Mouse (Mus musculus) hindbrain, embryonic 13.5 days (tissue): ENCODE data around the gene Tbx6. TPM values are rescaled to one million over a fixed set of nuclear protein-coding genes. Genes with fewer than 3 reads are reported as not detected.
A peak's percentile ranks its signal among the peaks of the same experiment; 100 is the strongest.

Experiments used
- ATAC-seq: fragments of 200-750 bp; cut with Nextera tagmentation; 2 replicates; pipeline ENCODE4 v1.8.0; 2017; ENCODE audit warnings: moderate TSS enrichment; ENCODE audit not compliant: low FRiP score
- H3K27ac ChIP-seq: fragments of 300-500 bp; sonication (generic); 2 replicates; pipeline ENCODE4 v1.5.1; 2015; ENCODE audit warnings: inconsistent platforms, mild to moderate bottlenecking, moderate library complexity
- H3K27me3 ChIP-seq: fragments of 300-500 bp; sonication (generic); 2 replicates; pipeline ENCODE4 v1.6.1; 2015; ENCODE audit warnings: mild to moderate bottlenecking, inconsistent platforms
- H3K36me3 ChIP-seq: fragments of 300-500 bp; sonication (generic); 2 replicates; pipeline ENCODE4 v1.6.1; 2015; ENCODE audit warnings: mild to moderate bottlenecking, inconsistent platforms
- H3K4me1 ChIP-seq: fragments of 300-500 bp; sonication (generic); replicated peaks from 2 replicates; pipeline ENCODE4 v1.6.1; 2015; ENCODE audit warnings: inconsistent platforms
- H3K4me2 ChIP-seq: fragments of 300-500 bp; sonication (generic); 2 replicates; pipeline ENCODE4 v1.6.1; 2015; ENCODE audit warnings: inconsistent platforms, mild to moderate bottlenecking, moderate library complexity
- H3K4me3 ChIP-seq: fragments of 300-500 bp; sonication (generic); 2 replicates; pipeline ENCODE4 v1.5.1; 2015; ENCODE audit warnings: mild to moderate bottlenecking, inconsistent platforms
- H3K9ac ChIP-seq: fragments of 300-500 bp; sonication (generic); 2 replicates; pipeline ENCODE4 v1.6.1; 2015; ENCODE audit warnings: mild to moderate bottlenecking, inconsistent platforms
- H3K9me3 ChIP-seq: fragments of 300-500 bp; sonication (generic); 2 replicates; pipeline ENCODE4 v1.6.1; 2016; ENCODE audit warnings: inconsistent platforms
- WGBS: fragments of 180-500 bp; shearing (Covaris S2); methylation state at CpG from one replicate; pipeline ENCODE4 v1.1.7; 2015; 5-methylcytosine and 5-hydroxymethylcytosine counted together
- polyA plus RNA-seq: library from polyadenylated mRNA; unstranded; fragments of >200 nt; fragmentation: Nextera tagmentation; extraction: Ambion mirVana; gene quantifications from 2 replicates; pipeline ENCODE4 v1.2.1, GENCODE M21; 2015

The Tbx6 gene
- polyA plus RNA-seq, 1 experiment from 2014 or later = 0.32 TPM

- Histone ChIP-seq H3K4me1 (peaks cover 41% of the 10 kb centered on the region), H3K9me3 (no peaks in the 10 kb centered on the region), H3K9ac (peak overlapping the region; percentile 92), H3K4me2 (peak overlapping the region; percentile 86), H3K36me3 (peaks cover 31% of the 10 kb centered on the region), H3K4me3 (peak overlapping the region; percentile 81), H3K27me3 (no peaks in the 10 kb centered on the region), H3K27ac (peak overlapping the region; percentile 97)
- 1% methylated on average over 40 of the region's 40 CpGs for WGBS
- no peak for ATAC-seq
Measured at GRCm38 (mm10) chr7:126798127-126799049, 17.1 kb downstream of the Tbx6 start.

GRCm38 (mm10) chr7:126799050-126799467 lies 17.8 kb downstream of the Tbx6 start:
- H3K27me3 ChIP-seq = no peaks in the 10 kb centered on the region
- H3K4me2 ChIP-seq = peak overlapping the region; percentile 86
- peak; percentile 96 for ATAC-seq
- peaks cover 37% of the 10 kb centered on the region for H3K36me3 ChIP-seq
- peak overlapping the region; percentile 81 for H3K4me3 ChIP-seq
- H3K27ac ChIP-seq = peak overlapping the region; percentile 97
- no peaks in the 10 kb centered on the region for H3K9me3 ChIP-seq
- peak overlapping the region; percentile 92 for H3K9ac ChIP-seq
- peaks cover 41% of the 10 kb centered on the region for H3K4me1 ChIP-seq
- WGBS = 0% methylated on average over 28 of the region's 36 CpGs

GRCm38 (mm10) chr7:126799468-126800268 lies 18.4 kb downstream of the Tbx6 start:
- H3K9me3 ChIP-seq = no peaks in the 10 kb centered on the region
- under 1% methylated on average over 37 of the region's 38 CpGs for WGBS
- no peaks in the 10 kb centered on the region for H3K27me3 ChIP-seq
- peaks cover 36% of the 10 kb centered on the region for H3K36me3 ChIP-seq
- peaks cover 41% of the 10 kb centered on the region for H3K4me1 ChIP-seq
- peak overlapping the region; percentile 81 for H3K4me3 ChIP-seq
- peak; percentile 92 for ATAC-seq
- H3K9ac ChIP-seq = peak overlapping the region; percentile 92
- peak overlapping the region; percentile 97 for H3K27ac ChIP-seq
- peak overlapping the region; percentile 86 for H3K4me2 ChIP-seq

GRCm38 (mm10) chr7:126800269-126801056 lies 19.2 kb downstream of the Tbx6 start:
- Histone ChIP-seq H3K9me3 (no peaks in the 10 kb centered on the region), H3K36me3 (peaks cover 28% of the 10 kb centered on the region), H3K4me2 (peak overlapping the region; percentile 86), H3K27me3 (no peaks in the 10 kb centered on the region), H3K4me1 (peaks cover 41% of the 10 kb centered on the region), H3K4me3 (peak overlapping the region; percentile 81), H3K27ac (peak overlapping the region; percentile 97), H3K9ac (peak overlapping the region; percentile 92)
- no peak for ATAC-seq
- 50% methylated on average over 5 of the region's 5 CpGs for WGBS

GRCm38 (mm10) chr7:126801057-126801422 lies 19.8 kb downstream of the Tbx6 start:
- H3K27ac ChIP-seq = no peak overlapping the region

GRCm38 (mm10) chr7:126802134-126802889 lies 21.0 kb downstream of the Tbx6 start:
- no peak overlapping the region for H3K4me3 ChIP-seq
- WGBS = 89% methylated on average over 11 of the region's 11 CpGs
- no peak for ATAC-seq

More at GRCm38 (mm10) chr7:126801057-126801422, 19.8 kb downstream of the Tbx6 start:
- peaks cover 22% of the 10 kb centered on the region for H3K36me3 ChIP-seq
- peaks cover 39% of the 10 kb centered on the region for H3K4me1 ChIP-seq
- no peaks in the 10 kb centered on the region for H3K27me3 ChIP-seq
- no peak overlapping the region for H3K4me3 ChIP-seq
- 96% methylated on average over 16 of the region's 16 CpGs for WGBS
- ATAC-seq = no peak
- no peak overlapping the region for H3K4me2 ChIP-seq
- H3K9me3 ChIP-seq = no peaks in the 10 kb centered on the region
- H3K9ac ChIP-seq = no peak overlapping the region; the same call in 1 of the 2 replicates

GRCm38 (mm10) chr7:126803181-126803580 lies 21.9 kb downstream of the Tbx6 start:
- ATAC-seq = no peak
- H3K4me3 ChIP-seq = no peak overlapping the region
- no peaks in the 10 kb centered on the region for H3K27me3 ChIP-seq
- no peaks in the 10 kb centered on the region for H3K9me3 ChIP-seq
- no peak overlapping the region for H3K27ac ChIP-seq
- 94% methylated on average over 6 of the region's 6 CpGs for WGBS
- H3K36me3 ChIP-seq = peaks cover 8% of the 10 kb centered on the region
- H3K9ac ChIP-seq = no peak overlapping the region
- peaks cover 27% of the 10 kb centered on the region for H3K4me1 ChIP-seq
- no peak overlapping the region for H3K4me2 ChIP-seq

More at GRCm38 (mm10) chr7:126802134-126802889, 21.0 kb downstream of the Tbx6 start:
- Histone ChIP-seq H3K27me3 (no peaks in the 10 kb centered on the region), H3K4me1 (peaks cover 27% of the 10 kb centered on the region), H3K27ac (no peak overlapping the region), H3K4me2 (no peak overlapping the region), H3K9ac (no peak overlapping the region; the same call in 1 of the 2 replicates), H3K36me3 (peaks cover 10% of the 10 kb centered on the region), H3K9me3 (no peaks in the 10 kb centered on the region)

GRCm38 (mm10) chr7:126803751-126804150 lies 22.5 kb downstream of the Tbx6 start:
- H3K36me3 ChIP-seq = peaks cover 8% of the 10 kb centered on the region
- H3K27me3 ChIP-seq = no peaks in the 10 kb centered on the region
- no peak overlapping the region for H3K27ac ChIP-seq
- no peak overlapping the region for H3K4me3 ChIP-seq
- peaks cover 30% of the 10 kb centered on the region for H3K4me1 ChIP-seq
- no peak overlapping the region for H3K4me2 ChIP-seq
- no peaks in the 10 kb centered on the region for H3K9me3 ChIP-seq
- ATAC-seq = no peak
- peak overlapping the region; percentile 13; the same call in 1 of the 2 replicates for H3K9ac ChIP-seq

GRCm38 (mm10) chr7:126806956-126807355 lies 25.7 kb downstream of the Tbx6 start:
- Histone ChIP-seq H3K27me3 (no peaks in the 10 kb centered on the region), H3K4me2 (no peak overlapping the region), H3K4me3 (no peak overlapping the region), H3K36me3 (peaks cover 8% of the 10 kb centered on the region), H3K4me1 (peaks cover 23% of the 10 kb centered on the region), H3K9me3 (no peaks in the 10 kb centered on the region), H3K9ac (no peak overlapping the region), H3K27ac (no peak overlapping the region)
- no peak for ATAC-seq
- 88% methylated on average over 6 of the region's 6 CpGs for WGBS

GRCm38 (mm10) chr7:126807405-126807804 lies 26.1 kb downstream of the Tbx6 start:
- no peaks in the 10 kb centered on the region for H3K27me3 ChIP-seq
- no peak for ATAC-seq
- H3K9ac ChIP-seq = peak overlapping the region; percentile 85

More at GRCm38 (mm10) chr7:126807405-126807804, 26.1 kb downstream of the Tbx6 start:
- H3K4me1 ChIP-seq = peaks cover 23% of the 10 kb centered on the region
- H3K27ac ChIP-seq = no peak overlapping the region
- H3K36me3 ChIP-seq = peaks cover 8% of the 10 kb centered on the region
- peak overlapping the region; percentile 89 for H3K4me2 ChIP-seq
- no peak overlapping the region for H3K4me3 ChIP-seq
- WGBS = 73% methylated on average over 4 of the region's 4 CpGs
- no peaks in the 10 kb centered on the region for H3K9me3 ChIP-seq
